Mouse (Mus musculus) olfactory bulb, adult 2 months (tissue): Measurements from ENCODE around the gene Otol1.

ENCODE experiments used
- CTCF ChIP-seq: fragments of 200-500 bp; IDR thresholded peaks from 2 replicates; pipeline ENCODE4 v1.5.1; 2012; ENCODE audit warnings: low read depth, mild to moderate bottlenecking, low read length, moderate library complexity; ENCODE audit not compliant: insufficient read depth
- POLR2A ChIP-seq: fragments of 200-500 bp; IDR thresholded peaks from 2 replicates; pipeline ENCODE4 v1.6.1; 2012; ENCODE audit warnings: mild to moderate bottlenecking, low read depth, low read length, moderate library complexity; ENCODE audit not compliant: insufficient read depth

- TF ChIP-seq CTCF (no peak), POLR2A (no peak)
These were observed 19.2 kb downstream of the Otol1 start for GRCm38 (mm10) chr3:70026605-70027004.
